In genomic region chr7:109957996-109958789, GRCm38 (mm10) we compare ENCODE assay signal across 8 mouse cellular contexts. TPM values are rescaled to one million over a fixed set of nuclear protein-coding genes. Genes with fewer than 3 reads are reported as not detected.
DNase-seq lines count a peak whose midpoint lies in the region; ATAC-seq lines count a peak whose summit lies in the region.

No protein-coding gene starts in this region.

- no peak for ATAC-seq in liver, embryonic 11.5 days (replicated peaks; ENCODE audit: low FRiP score)
- ATAC-seq in neural tube, embryonic 15.5 days (ENCODE audit: low FRiP score): no peak

- WGBS in liver, embryonic 11.5 days: 66% methylated on average over 8 of the region's 8 CpGs
- 83% methylated on average over 8 of the region's 8 CpGs for WGBS in forebrain, embryonic 10.5 days
- WGBS in limb, embryonic 10.5 days: 85% methylated on average over 8 of the region's 8 CpGs
- 56% methylated on average over 8 of the region's 8 CpGs for WGBS in neural tube, embryonic 15.5 days

- no peak overlapping the region for H3K9ac ChIP-seq in liver, embryonic 11.5 days (ENCODE audit: low read depth, low read length)
- peak overlapping the region; percentile 92; the same call in 1 of the 2 replicates for H3K9ac ChIP-seq in neural tube, embryonic 15.5 days (replicated peaks)

- H3K4me3 ChIP-seq in liver, embryonic 11.5 days (ENCODE audit: low read depth, low read length): peak overlapping the region; percentile 83; the same call in 1 of the 2 replicates
- peak overlapping the region; percentile 89 for H3K4me3 ChIP-seq in forebrain, embryonic 10.5 days
- H3K4me3 ChIP-seq in limb, embryonic 10.5 days: peak overlapping the region; percentile 93
- H3K4me3 ChIP-seq in neural tube, embryonic 15.5 days (replicated peaks): peak overlapping the region; percentile 72

- H3K4me1 ChIP-seq in liver, embryonic 11.5 days (replicated peaks; ENCODE audit: control insufficient read depth, insufficient read depth, low read length): peaks cover 21% of the 10 kb centered on the region
- peaks cover 34% of the 10 kb centered on the region for H3K4me1 ChIP-seq in forebrain, embryonic 10.5 days
- H3K4me1 ChIP-seq in limb, embryonic 10.5 days: peaks cover 25% of the 10 kb centered on the region
- H3K4me1 ChIP-seq in neural tube, embryonic 15.5 days: peaks cover 54% of the 10 kb centered on the region

- H3K4me2 ChIP-seq in liver, embryonic 11.5 days: peak overlapping the region; percentile 65
- H3K4me2 ChIP-seq in neural tube, embryonic 15.5 days: peak overlapping the region; percentile 86

- H3K27me3 ChIP-seq in liver, embryonic 11.5 days (replicated peaks; ENCODE audit: control insufficient read depth, insufficient read depth, low read length): no peaks in the 10 kb centered on the region
- H3K27me3 ChIP-seq in forebrain, embryonic 10.5 days (ENCODE audit: poor library complexity, severe bottlenecking): peaks cover 11% of the 10 kb centered on the region
- no peaks in the 10 kb centered on the region for H3K27me3 ChIP-seq in limb, embryonic 10.5 days (ENCODE audit: low read depth, poor library complexity, severe bottlenecking)
- no peaks in the 10 kb centered on the region for H3K27me3 ChIP-seq in neural tube, embryonic 15.5 days (replicated peaks)

- H3K36me3 ChIP-seq in liver, embryonic 11.5 days (ENCODE audit: control insufficient read depth, insufficient read depth, low read length): no peaks in the 10 kb centered on the region
- no peaks in the 10 kb centered on the region for H3K36me3 ChIP-seq in forebrain, embryonic 10.5 days (replicated peaks)
- no peaks in the 10 kb centered on the region for H3K36me3 ChIP-seq in limb, embryonic 10.5 days
- H3K36me3 ChIP-seq in neural tube, embryonic 15.5 days: no peaks in the 10 kb centered on the region

- no peak for DNase-seq in liver, embryonic 11.5 days (ENCODE audit: low spot score)
- DNase-seq in liver: no peak
- DNase-seq in forebrain, embryonic 10.5 days (ENCODE audit: extremely low spot score, low spot score): no peak
- DNase-seq in limb, embryonic 10.5 days (ENCODE audit: low spot score): no peak
- no peak for DNase-seq in layer of hippocampus, adult 11-12 months (ENCODE audit: low spot score)
- DNase-seq in ovary, postnatal 36 days (ENCODE audit: low spot score): no peak
- DNase-seq in frontal cortex, postnatal 14 days (ENCODE audit: low spot score in 2 of 2): no peak

- no peaks in the 10 kb centered on the region for H3K9me3 ChIP-seq in liver, embryonic 11.5 days (ENCODE audit: control insufficient read depth, low read length)
- no peaks in the 10 kb centered on the region for H3K9me3 ChIP-seq in forebrain, embryonic 10.5 days
- no peaks in the 10 kb centered on the region for H3K9me3 ChIP-seq in limb, embryonic 10.5 days (replicated peaks)
- H3K9me3 ChIP-seq in neural tube, embryonic 15.5 days (replicated peaks): no peaks in the 10 kb centered on the region

- no peak overlapping the region for H3K27ac ChIP-seq in liver, embryonic 11.5 days (ENCODE audit: low read depth, low read length)
- H3K27ac ChIP-seq in forebrain, embryonic 10.5 days: no peak overlapping the region; the same call in 1 of the 2 replicates
- peak overlapping the region; percentile 36 for H3K27ac ChIP-seq in limb, embryonic 10.5 days
- peak overlapping the region; percentile 95; the same call in 1 of the 2 replicates for H3K27ac ChIP-seq in neural tube, embryonic 15.5 days (replicated peaks)

RNA-seq across cellular contexts. Expression of gene Dennd5a, which starts 2.1 kb away (rescaled TPM):
- polyA plus RNA-seq in liver, embryonic 11.5 days (2014; fragmentation: Nextera tagmentation; extraction: Ambion mirVana): 21.8 and 26.7 TPM in 2 replicates
- 29.4 and 29.7 TPM in 2 replicates for polyA plus RNA-seq in forebrain, embryonic 10.5 days (2016; fragmentation: Nextera tagmentation; extraction: Ambion mirVana)
- polyA plus RNA-seq in limb, embryonic 10.5 days (2016; fragmentation: Nextera tagmentation; extraction: Ambion mirVana): 27.6 and 30.0 TPM in 2 replicates
- polyA plus RNA-seq in neural tube, embryonic 15.5 days (2015; fragmentation: Nextera tagmentation; extraction: Ambion mirVana): 34.4 and 39.2 TPM in 2 replicates

RNA-seq across cellular contexts. Expression of gene Tmem41b, which starts 28.5 kb away (rescaled TPM):
- 65.0 and 72.6 TPM in 2 replicates for polyA plus RNA-seq in liver, embryonic 11.5 days (2014; fragmentation: Nextera tagmentation; extraction: Ambion mirVana)
- polyA plus RNA-seq in forebrain, embryonic 10.5 days (2016; fragmentation: Nextera tagmentation; extraction: Ambion mirVana): 66.1 and 71.6 TPM in 2 replicates
- 68.4 and 73.9 TPM in 2 replicates for polyA plus RNA-seq in limb, embryonic 10.5 days (2016; fragmentation: Nextera tagmentation; extraction: Ambion mirVana)
- polyA plus RNA-seq in neural tube, embryonic 15.5 days (2015; fragmentation: Nextera tagmentation; extraction: Ambion mirVana): 62.6 and 65.2 TPM in 2 replicates

RNA-seq across cellular contexts. Expression of gene Ipo7, which starts 59.9 kb away (rescaled TPM):
- 36.8 and 45.0 TPM in 2 replicates for polyA plus RNA-seq in liver, embryonic 11.5 days (2014; fragmentation: Nextera tagmentation; extraction: Ambion mirVana)
- polyA plus RNA-seq in forebrain, embryonic 10.5 days (2016; fragmentation: Nextera tagmentation; extraction: Ambion mirVana): 62.7 and 65.9 TPM in 2 replicates
- polyA plus RNA-seq in limb, embryonic 10.5 days (2016; fragmentation: Nextera tagmentation; extraction: Ambion mirVana): 49.2 and 51.6 TPM in 2 replicates
- polyA plus RNA-seq in neural tube, embryonic 15.5 days (2015; fragmentation: Nextera tagmentation; extraction: Ambion mirVana): 43.6 and 44.8 TPM in 2 replicates

Comparison
In these comparisons a context has a peak if more than half of its experiments do, and no peak if none do; other contexts are left out.
1. H3K27ac ChIP-seq: peak in limb, embryonic 10.5 days (single experiment) and neural tube, embryonic 15.5 days (single experiment); none in liver, embryonic 11.5 days (single experiment) and forebrain, embryonic 10.5 days (single experiment).
2. Peak in every context shown above with its lines, with median percentiles within 50 percentile points of each other: H3K4me3 ChIP-seq.